Comparison of ENCODE assay signal across 8 mouse cellular contexts in genomic region chr12:65075733-65076310, GRCm38 (mm10). TPM values are rescaled to one million over a fixed set of nuclear protein-coding genes. Genes with fewer than 3 reads are reported as not detected.
DNase-seq lines count a peak whose midpoint lies in the region; ATAC-seq and TF ChIP-seq lines count a peak whose summit lies in the region.

No protein-coding gene starts in this region.

- TF ChIP-seq POLR2A in kidney, adult 2 months (IDR thresholded peaks at IDR 0.05; ENCODE audit: low read depth, low read length) = no peak

- ATAC-seq in embryonic facial prominence, embryonic 11.5 days (replicated peaks; ENCODE audit: insufficient number of reproducible peaks, low FRiP score, low TSS enrichment, low read depth) = no peak
- peak; percentile 1; the same call in 1 of the 2 replicates for ATAC-seq in intestine, postnatal 0 days
- peak; percentile 4 for ATAC-seq in neural tube, embryonic 13.5 days (ENCODE audit: low read depth)

- H3K36me3 ChIP-seq in kidney, adult 2 months (ENCODE audit: control insufficient read depth, insufficient read depth, low read length) = no peaks in the 10 kb centered on the region
- peaks cover 6% of the 10 kb centered on the region for H3K36me3 ChIP-seq in ES-E14 (ENCODE audit: control insufficient read depth, insufficient read depth, low read length, poor library complexity, severe bottlenecking)
- H3K36me3 ChIP-seq in embryonic facial prominence, embryonic 11.5 days (replicated peaks; ENCODE audit: control insufficient read depth, insufficient read depth, low read depth, low read length) = no peaks in the 10 kb centered on the region
- no peaks in the 10 kb centered on the region for H3K36me3 ChIP-seq in intestine, postnatal 0 days (ENCODE audit: control insufficient read depth, insufficient read depth)
- peaks cover 11% of the 10 kb centered on the region for H3K36me3 ChIP-seq in neural tube, embryonic 13.5 days

- H3K27me3 ChIP-seq in kidney, adult 2 months (replicated peaks; ENCODE audit: control insufficient read depth, insufficient read depth, low read length) = no peaks in the 10 kb centered on the region
- no peaks in the 10 kb centered on the region for H3K27me3 ChIP-seq in embryonic facial prominence, embryonic 11.5 days (ENCODE audit: control insufficient read depth, insufficient read depth, low read length)
- no peaks in the 10 kb centered on the region for H3K27me3 ChIP-seq in intestine, postnatal 0 days (replicated peaks; ENCODE audit: control insufficient read depth, insufficient read depth, low read length)
- no peaks in the 10 kb centered on the region for H3K27me3 ChIP-seq in neural tube, embryonic 13.5 days

- no peaks in the 10 kb centered on the region; the same call in 1 of the 2 replicates for H3K4me1 ChIP-seq in kidney, adult 2 months (ENCODE audit: control insufficient read depth, insufficient read depth, low read length)
- peaks cover 0 to 7% of the 10 kb centered on the region in 2 experiments; a peak in 2 of 4 replicates for H3K4me1 ChIP-seq in ES-E14 (ENCODE audit: control insufficient read depth in 2 of 2, insufficient read depth in 2 of 2, low read length in 2 of 2, poor library complexity in 1 of 2)
- no peaks in the 10 kb centered on the region for H3K4me1 ChIP-seq in embryonic facial prominence, embryonic 11.5 days (ENCODE audit: control insufficient read depth, insufficient read depth, low read length)
- H3K4me1 ChIP-seq in intestine, postnatal 0 days (replicated peaks; ENCODE audit: control insufficient read depth, insufficient read depth, low read length) = 0 out of 2 replicates have a peak, but pooled peaks cover 5% of the 10 kb centered on the region
- peaks cover 48% of the 10 kb centered on the region for H3K4me1 ChIP-seq in neural tube, embryonic 13.5 days (replicated peaks)

- H3K27ac ChIP-seq in kidney, adult 2 months (ENCODE audit: insufficient read depth, low read depth, low read length) = no peak overlapping the region
- H3K27ac ChIP-seq in ES-E14 (ENCODE audit: insufficient read depth, low read depth, low read length, poor library complexity, severe bottlenecking) = no peak overlapping the region
- H3K27ac ChIP-seq in embryonic facial prominence, embryonic 11.5 days (replicated peaks; ENCODE audit: low read depth, low read length) = peak overlapping the region; percentile 67; the same call in 1 of the 2 replicates
- H3K27ac ChIP-seq in intestine, postnatal 0 days (ENCODE audit: low read depth, low read length) = no peak overlapping the region; the same call in none of the 2 replicates
- H3K27ac ChIP-seq in neural tube, embryonic 13.5 days (replicated peaks) = peak overlapping the region; percentile 94

- H3K4me3 ChIP-seq in kidney, adult 2 months (ENCODE audit: insufficient read depth, low read depth, low read length) = peak overlapping the region; percentile 74
- H3K4me3 ChIP-seq in ES-E14 (ENCODE audit: insufficient read depth in 1 of 2, low read depth in 1 of 2, low read length in 2 of 2, poor library complexity in 1 of 2, severe bottlenecking in 1 of 2) = peak overlapping the region; percentile 75 to 95
- H3K4me3 ChIP-seq in embryonic facial prominence, embryonic 11.5 days (ENCODE audit: low read depth, low read length) = peak overlapping the region; percentile 62
- H3K4me3 ChIP-seq in intestine, postnatal 0 days (ENCODE audit: low read depth, low read length) = peak overlapping the region; percentile 95
- H3K4me3 ChIP-seq in neural tube, embryonic 13.5 days = peak overlapping the region; percentile 87

- TF ChIP-seq CTCF in kidney, adult 2 months (conservative IDR thresholded peaks at IDR 0.05; ENCODE audit: insufficient read depth, insufficient read length, low read depth, low read length) = no peak
- TF ChIP-seq CTCF in intestine, postnatal 0 days (IDR thresholded peaks at IDR 0.05; ENCODE audit: low read depth) = no peak

- DNase-seq in kidney, adult 2 months = no peak
- no peak for DNase-seq in kidney, postnatal 4 days
- no peak for DNase-seq in ES-E14 (ENCODE audit: low read depth, low spot score)
- DNase-seq in embryonic facial prominence, embryonic 11.5 days (ENCODE audit: low spot score) = peak; percentile 19
- DNase-seq in adrenal gland, postnatal 10 days = no peak
- DNase-seq in layer of hippocampus, adult 18-20 months (ENCODE audit: low spot score in 2 of 2) = no peak

- no peaks in the 10 kb centered on the region for H3K9me3 ChIP-seq in ES-E14 (ENCODE audit: control insufficient read depth, insufficient read depth, low read depth, low read length)
- H3K9me3 ChIP-seq in embryonic facial prominence, embryonic 11.5 days (replicated peaks; ENCODE audit: control insufficient read depth, low read length) = no peaks in the 10 kb centered on the region
- H3K9me3 ChIP-seq in intestine, postnatal 0 days (ENCODE audit: control insufficient read depth) = no peaks in the 10 kb centered on the region
- no peaks in the 10 kb centered on the region for H3K9me3 ChIP-seq in neural tube, embryonic 13.5 days

- under 1% methylated on average over 41 of the region's 41 CpGs for WGBS in kidney, adult 2 months
- under 1% methylated on average over 40 of the region's 41 CpGs for WGBS in embryonic facial prominence, embryonic 11.5 days
- WGBS in intestine, postnatal 0 days = under 1% methylated on average over 41 of the region's 41 CpGs
- WGBS in neural tube, embryonic 13.5 days = under 1% methylated on average over 41 of the region's 41 CpGs

- peak overlapping the region; percentile 86 for H3K9ac ChIP-seq in ES-E14 (ENCODE audit: insufficient read depth, low read depth, low read length, poor library complexity, severe bottlenecking)
- peak overlapping the region; percentile 84 for H3K9ac ChIP-seq in embryonic facial prominence, embryonic 11.5 days (replicated peaks; ENCODE audit: low read length)
- H3K9ac ChIP-seq in intestine, postnatal 0 days (ENCODE audit: low read depth, low read length) = peak overlapping the region; percentile 64
- H3K9ac ChIP-seq in neural tube, embryonic 13.5 days = peak overlapping the region; percentile 81

- in situ Hi-C loops in ES-E14 (cut with MboI; ENCODE audit: low sequenced_read_pairs in 2 of 2, unreplicated experiment in 2 of 2) = no loop called here

- H3K4me2 ChIP-seq in embryonic facial prominence, embryonic 11.5 days (ENCODE audit: low read depth, low read length) = peak overlapping the region; percentile 72
- peak overlapping the region; percentile 93 for H3K4me2 ChIP-seq in intestine, postnatal 0 days (replicated peaks; ENCODE audit: low read depth)
- H3K4me2 ChIP-seq in neural tube, embryonic 13.5 days = peak overlapping the region; percentile 72

TF ChIP-seq in ES-E14, 5 proteins besides CTCF, POLR2A, EP300 and RAD21:
- TF ChIP-seq ZC3H11A (IDR thresholded peaks at IDR 0.05; ENCODE audit: borderline replicate concordance, low read depth, low read length) = no peak
- TF ChIP-seq CHD2 (IDR thresholded peaks at IDR 0.05; ENCODE audit: low read depth, low read length) = no peak
- no peak for TF ChIP-seq ZNF384 (IDR thresholded peaks at IDR 0.05; ENCODE audit: low read depth, low read length)
- no peak for TF ChIP-seq HCFC1 (IDR thresholded peaks at IDR 0.05; ENCODE audit: borderline replicate concordance, insufficient read depth, low read length)
- no peak for TF ChIP-seq MAFK (IDR thresholded peaks at IDR 0.05; ENCODE audit: insufficient read depth, low read depth, low read length)

RNA-seq across cellular contexts. Expression of gene Fancm, which starts 0.4 kb away (rescaled TPM):
- 1.0 and 1.2 TPM in 2 replicates for polyA plus RNA-seq in kidney, adult 2 months (2012; rRNA removed)
- 45.6 and 51.2 TPM in 2 replicates for total RNA-seq in ES-E14 (2012; rRNA removed)
- polyA plus RNA-seq in embryonic facial prominence, embryonic 11.5 days (2014; fragmentation: Nextera tagmentation; extraction: Ambion mirVana) = 14.4 and 14.8 TPM in 2 replicates
- polyA plus RNA-seq in intestine, postnatal 0 days (2015; fragmentation: Nextera tagmentation; extraction: Ambion mirVana) = 2.1 and 2.9 TPM in 2 replicates
- 7.3 and 9.2 TPM in 2 replicates for polyA plus RNA-seq in neural tube, embryonic 13.5 days (2015; fragmentation: Nextera tagmentation; extraction: Ambion mirVana)
- total RNA-seq in adrenal gland, postnatal 10 days (2021) = 10 to 100 TPM; 10.3 to 10.9 TPM
- total RNA-seq in layer of hippocampus, adult 18-20 months (2021) = 10 to 100 TPM; 11.0 TPM

RNA-seq across cellular contexts. Expression of gene Fkbp3, which starts 2.0 kb away (rescaled TPM):
- polyA plus RNA-seq in kidney, adult 2 months (2012; rRNA removed) = 50.5 and 80.3 TPM in 2 replicates
- total RNA-seq in ES-E14 (2012; rRNA removed) = 214 and 281 TPM in 2 replicates
- 689 and 760 TPM in 2 replicates for polyA plus RNA-seq in embryonic facial prominence, embryonic 11.5 days (2014; fragmentation: Nextera tagmentation; extraction: Ambion mirVana)
- polyA plus RNA-seq in intestine, postnatal 0 days (2015; fragmentation: Nextera tagmentation; extraction: Ambion mirVana) = 143 and 146 TPM in 2 replicates
- polyA plus RNA-seq in neural tube, embryonic 13.5 days (2015; fragmentation: Nextera tagmentation; extraction: Ambion mirVana) = 460 and 490 TPM in 2 replicates
- total RNA-seq in adrenal gland, postnatal 10 days (2021) = 100 to 1,000 TPM in 1 of 2 experiments, 10 to 100 TPM in 1; 99.9 to 125 TPM
- total RNA-seq in layer of hippocampus, adult 18-20 months (2021) = 100 to 1,000 TPM; 140 to 149 TPM

RNA-seq across cellular contexts. Expression of gene Prpf39, which starts 39.7 kb away (rescaled TPM):
- 6.3 and 6.7 TPM in 2 replicates for polyA plus RNA-seq in kidney, adult 2 months (2012; rRNA removed)
- total RNA-seq in ES-E14 (2012; rRNA removed) = 22.9 and 26.1 TPM in 2 replicates
- polyA plus RNA-seq in embryonic facial prominence, embryonic 11.5 days (2014; fragmentation: Nextera tagmentation; extraction: Ambion mirVana) = 67.2 and 77.9 TPM in 2 replicates
- 14.0 and 14.6 TPM in 2 replicates for polyA plus RNA-seq in intestine, postnatal 0 days (2015; fragmentation: Nextera tagmentation; extraction: Ambion mirVana)
- 39.3 and 45.7 TPM in 2 replicates for polyA plus RNA-seq in neural tube, embryonic 13.5 days (2015; fragmentation: Nextera tagmentation; extraction: Ambion mirVana)
- 10 to 100 TPM; 26.1 to 42.4 TPM for total RNA-seq in adrenal gland, postnatal 10 days (2021)
- 10 to 100 TPM; 39.5 to 39.6 TPM for total RNA-seq in layer of hippocampus, adult 18-20 months (2021)

Comparison
In these comparisons a context has a peak if more than half of its experiments do, and no peak if none do; other contexts are left out.
1. H3K27ac ChIP-seq: peak in embryonic facial prominence, embryonic 11.5 days (single experiment) and neural tube, embryonic 13.5 days (single experiment); none in kidney, adult 2 months (single experiment), ES-E14 (single experiment) and intestine, postnatal 0 days (single experiment).
2. Peak in every context shown above with its lines, with median percentiles within 50 percentile points of each other: H3K4me3 ChIP-seq, H3K9ac ChIP-seq and H3K4me2 ChIP-seq.